Mouse (Mus musculus) CH12.LX (cell line): ENCODE data around the gene Lca5l. TPM values are rescaled to one million over a fixed set of nuclear protein-coding genes. Genes with fewer than 3 reads are reported as not detected.

ENCODE experiments used
- DNase-seq: peaks from one replicate; pipeline ENCODE4 v3.0.0-alpha.2; 2013; ENCODE audit errors: extremely low read depth
- H3K27ac ChIP-seq: 2 replicates; pipeline ENCODE4 v1.5.1; 2012; ENCODE audit warnings: low read depth, mild to moderate bottlenecking, control low read depth, moderate library complexity; ENCODE audit not compliant: insufficient read depth
- H3K27me3 ChIP-seq: replicated peaks from 2 replicates; pipeline ENCODE3; 2012; ENCODE audit warnings: inconsistent platforms
- H3K36me3 ChIP-seq, 2 experiments: replicated peaks in 1 of 2; 2 replicates each; pipeline versions ENCODE3 to v1.6.1; 2012; ENCODE audit warnings: inconsistent platforms in 1 of 2, low read length in 1 of 2, mild to moderate bottlenecking in 1 of 2, mixed read lengths in 1 of 2, moderate library complexity in 1 of 2; ENCODE audit not compliant: control insufficient read depth in 1 of 2, insufficient read depth in 1 of 2
- H3K4me1 ChIP-seq, 2 experiments: 2 replicates each; pipeline ENCODE4 v1.6.1; 2012; ENCODE audit warnings: inconsistent platforms in 1 of 2, moderate library complexity in 1 of 2; ENCODE audit not compliant: insufficient read depth in 2 of 2, control insufficient read depth in 1 of 2
- H3K4me2 ChIP-seq: 2 replicates; pipeline ENCODE4 v1.6.1; 2012; ENCODE audit warnings: low read depth, mild to moderate bottlenecking, control low read depth; ENCODE audit not compliant: poor library complexity, insufficient read depth, severe bottlenecking
- H3K4me3 ChIP-seq, 3 experiments: fragments of 150-350 bp in 1 of 3; sonication (generic) in 1 of 3; replicated peaks in 1 of 3; 2 replicates each; pipeline versions ENCODE3 to v1.5.1; 2011 to 2012; ENCODE audit warnings: low read depth in 2 of 3, low read length in 2 of 3, mild to moderate bottlenecking in 2 of 3, moderate library complexity in 2 of 3, control low read depth in 1 of 3, improper control_type of control experiment in 1 of 3, inconsistent platforms in 1 of 3, mixed read lengths in 1 of 3; ENCODE audit not compliant: poor library complexity in 1 of 3
- H3K79me2 ChIP-seq: replicated peaks from 2 replicates; pipeline ENCODE4 v1.6.1; 2012; ENCODE audit warnings: mild to moderate bottlenecking, moderate library complexity; ENCODE audit not compliant: control insufficient read depth, poor library complexity, insufficient read depth, severe bottlenecking; ENCODE audit errors: extremely low read depth
- H3K9ac ChIP-seq: 2 replicates; pipeline ENCODE4 v1.6.1; 2012; ENCODE audit warnings: low read depth, mild to moderate bottlenecking, control low read depth, moderate library complexity; ENCODE audit not compliant: insufficient read depth
- H3K9me3 ChIP-seq: replicated peaks from 2 replicates; pipeline ENCODE3; 2012; ENCODE audit warnings: low read length, inconsistent platforms, mixed read lengths
- CTCF ChIP-seq, 2 experiments: IDR thresholded peaks in 1 of 2; conservative IDR thresholded peaks in 1 of 2; 2 replicates each; pipeline ENCODE4 v1.5.1; 2011 to 2012; ENCODE audit warnings: low read depth in 2 of 2, low read length in 2 of 2, improper control_type of control experiment in 1 of 2, inconsistent platforms in 1 of 2, mild to moderate bottlenecking in 1 of 2, moderate library complexity in 1 of 2
- ELF1 ChIP-seq: IDR thresholded peaks from 2 replicates; pipeline ENCODE4 v1.6.1; 2014; ENCODE audit warnings: low read depth, mild to moderate bottlenecking, inconsistent platforms, low read length, improper control_type of control experiment
- GABPA ChIP-seq: IDR thresholded peaks from 2 replicates; pipeline ENCODE4 v1.6.1; 2012; ENCODE audit warnings: low read depth, low read length, improper control_type of control experiment, inconsistent platforms; ENCODE audit not compliant: insufficient replicate concordance
- JUN ChIP-seq: IDR thresholded peaks from 2 replicates; pipeline ENCODE4 v1.6.1; 2011; ENCODE audit warnings: low read depth, mild to moderate bottlenecking, low read length, improper control_type of control experiment, moderate library complexity; ENCODE audit not compliant: insufficient read depth
- KAT2A ChIP-seq: IDR thresholded peaks from 2 replicates; pipeline ENCODE4 v1.6.1; 2012; ENCODE audit warnings: low read length, improper control_type of control experiment, inconsistent platforms; ENCODE audit not compliant: insufficient replicate concordance
- MAZ ChIP-seq: IDR thresholded peaks from 2 replicates; pipeline ENCODE4 v1.6.1; 2012; ENCODE audit warnings: low read depth, mild to moderate bottlenecking, inconsistent platforms, low read length, improper control_type of control experiment, moderate library complexity
- MEF2A ChIP-seq: IDR thresholded peaks from 2 replicates; pipeline ENCODE4 v1.6.1; 2014; ENCODE audit warnings: low read depth, mild to moderate bottlenecking, inconsistent platforms, low read length, improper control_type of control experiment, borderline replicate concordance
- MXI1 ChIP-seq: IDR thresholded peaks from 2 replicates; pipeline ENCODE4 v1.6.1; 2011; ENCODE audit warnings: mild to moderate bottlenecking, low read depth, low read length, improper control_type of control experiment
- PAX5 ChIP-seq: IDR thresholded peaks from 2 replicates; pipeline ENCODE4 v1.6.1; 2012; ENCODE audit warnings: low read length, inconsistent platforms, mixed read lengths
- SIN3A ChIP-seq: IDR thresholded peaks from 2 replicates; pipeline ENCODE4 v1.6.1; 2012; ENCODE audit warnings: low read length, improper control_type of control experiment, inconsistent platforms
- TBP ChIP-seq: conservative IDR thresholded peaks from 2 replicates; pipeline ENCODE4 v1.6.1; 2011; ENCODE audit warnings: low read depth, low read length, improper control_type of control experiment
- UBTF ChIP-seq: IDR thresholded peaks from 2 replicates; pipeline ENCODE4 v1.6.1; 2012; ENCODE audit warnings: low read depth, mild to moderate bottlenecking, inconsistent platforms, low read length, improper control_type of control experiment, moderate library complexity
- USF2 ChIP-seq: conservative IDR thresholded peaks from 2 replicates; pipeline ENCODE4 v1.6.1; 2011; ENCODE audit warnings: low read depth, low read length, improper control_type of control experiment
- ZKSCAN1 ChIP-seq: IDR thresholded peaks from 2 replicates; pipeline ENCODE4 v1.6.1; 2012; ENCODE audit warnings: low read depth, inconsistent platforms, low read length, improper control_type of control experiment, borderline replicate concordance
- ZMIZ1 ChIP-seq: IDR thresholded peaks from 2 replicates; pipeline ENCODE4 v1.6.1; 2012; ENCODE audit warnings: low read depth, mild to moderate bottlenecking, inconsistent platforms, low read length, improper control_type of control experiment
- ZNF384 ChIP-seq: IDR thresholded peaks from 2 replicates; pipeline ENCODE4 v1.6.1; 2012; ENCODE audit warnings: low read depth, low read length, improper control_type of control experiment, inconsistent platforms
- dilution Hi-C: fragments of 300-500 bp; cut with MboI; formaldehyde crosslinking; loops from 2 replicates; pipeline ENCODE4 v1.14.3; 2020; ENCODE audit warnings: low sequenced_read_pairs; ENCODE audit not compliant: extremely low pct_unique_long_range_greater_than_20kb, extremely low pct_ligation_motif_present
- in situ Hi-C: fragments of 300-500 bp; cut with MboI; formaldehyde crosslinking; loops from 3 replicates; pipeline ENCODE4 v1.14.3; 2019; ENCODE audit warnings: low sequenced_read_pairs, low pct_ligation_motif_present, low pct_unique_long_range_greater_than_20kb, mixed read lengths
- polyA plus RNA-seq: library from polyadenylated mRNA; unstranded; fragments of >175 nt; gene quantifications from 2 replicates; pipeline ENCODE4 v1.2.1, GENCODE M21; 2012; ENCODE audit warnings: low read depth; ENCODE audit not compliant: insufficient read length
- total RNA-seq, 2 experiments: library from RNA; depleted of rRNA; stranded (reverse); fragments of 300-350 nt in 1 of 2; fragments of >200 nt in 1 of 2; gene quantifications; 2 replicates each; pipeline ENCODE4 v1.2.3; 2012 to 2014

The Lca5l gene
- total and polyA plus RNA-seq, 3 experiments: 0.04 to 0.33 TPM; not detected in 1

- no peak for DNase-seq
- no peaks in the 10 kb centered on the region for H3K27me3 ChIP-seq
- no peaks in the 10 kb centered on the region for H3K4me1 ChIP-seq
- no peaks in the 10 kb centered on the region for H3K36me3 ChIP-seq
- no peak overlapping the region for H3K4me3 ChIP-seq
- TF ChIP-seq ZMIZ1 (no peak), ELF1 (no peak), MXI1 (no peak), MAZ (no peak), SIN3A (no peak), UBTF (no peak), USF2 (no peak)
- TF ChIP-seq, all 38 proteins: peak for 0
- dilution Hi-C loops (no loop called here), in situ Hi-C loops (no loop called here)
- no peaks in the 10 kb centered on the region for H3K79me2 ChIP-seq
- no peak overlapping the region for H3K27ac ChIP-seq
- peaks cover 7% of the 10 kb centered on the region for H3K9me3 ChIP-seq
- H3K9ac ChIP-seq: no peak overlapping the region
- no peak overlapping the region for H3K4me2 ChIP-seq
These were observed 29.4 kb upstream of the Lca5l start for GRCm38 (mm10) chr16:96221491-96221890.

- Histone ChIP-seq H3K4me3 (no peak overlapping the region), H3K36me3 (no peaks in the 10 kb centered on the region), H3K79me2 (no peaks in the 10 kb centered on the region), H3K27ac (no peak overlapping the region), H3K4me1 (peaks cover 9 to 35% of the 10 kb centered on the region in 2 experiments), H3K9me3 (peaks cover 8% of the 10 kb centered on the region), H3K9ac (no peak overlapping the region), H3K4me2 (no peak overlapping the region), H3K27me3 (no peaks in the 10 kb centered on the region)
- in situ Hi-C loops (no loop called here), dilution Hi-C loops (no loop called here)
- DNase-seq: no peak
- no peak for TF ChIP-seq ZNF384
- TF ChIP-seq GABPA: no peak
- TF ChIP-seq USF2: no peak
- TF ChIP-seq JUN: no peak
- TF ChIP-seq MEF2A: no peak
- TF ChIP-seq CTCF (conservative IDR thresholded peaks at IDR 0.05 in 1 of 2, IDR thresholded peaks at IDR 0.05 in 1 of 2; ENCODE audit: low read depth in 2 of 2, low read length in 2 of 2): no peak
- TF ChIP-seq TBP: no peak
- TF ChIP-seq ZMIZ1: no peak
- TF ChIP-seq KAT2A: no peak
- no peak for TF ChIP-seq ZKSCAN1
- TF ChIP-seq PAX5: no peak
- TF ChIP-seq MXI1: no peak
- TF ChIP-seq ELF1: no peak
These were observed 21.0 kb upstream of the Lca5l start for GRCm38 (mm10) chr16:96213027-96213426.
